Mouse (Mus musculus) ES-Bruce4 (cell line): ENCODE data around the gene Ubac1.
A peak's percentile ranks its signal among the peaks of the same experiment; 100 is the strongest.

Experiments used
- CTCF ChIP-seq: IDR thresholded peaks from one replicate; pipeline ENCODE4 v1.8.1; 2011; ENCODE audit warnings: low read depth, low read length
- EP300 ChIP-seq: IDR thresholded peaks from 2 replicates; pipeline ENCODE4 v1.6.1; 2011; ENCODE audit warnings: low read depth, low read length; ENCODE audit not compliant: insufficient read depth
- POLR2A ChIP-seq: IDR thresholded peaks from one replicate; pipeline ENCODE4 v1.8.1; 2011; ENCODE audit warnings: low read length; ENCODE audit not compliant: insufficient read depth

- TF ChIP-seq POLR2A (no peak), CTCF (peak; percentile 3), EP300 (no peak)
Observed at GRCm38 (mm10) chr2:26024138-26025075, 2.9 kb upstream of the Ubac1 start.
